Mouse (Mus musculus) lung, adult 2 months (tissue): Measurements from ENCODE around the gene Grk5.

Experiments
- CTCF ChIP-seq: fragments of 200-500 bp; IDR thresholded peaks from 2 replicates; pipeline ENCODE4 v1.5.1; 2011; ENCODE audit warnings: mild to moderate bottlenecking, low read length, control low read depth; ENCODE audit not compliant: insufficient read depth
- POLR2A ChIP-seq: fragments of 200-500 bp; IDR thresholded peaks from 2 replicates; pipeline ENCODE4 v1.6.1; 2011; ENCODE audit warnings: low read depth, mild to moderate bottlenecking, control low read depth, low read length, borderline replicate concordance; ENCODE audit errors: extremely low read depth

- TF ChIP-seq CTCF (no peak), POLR2A (no peak)
Observed at GRCm38 (mm10) chr19:61097764-61098163, 208.2 kb downstream of the Grk5 start.
